Mouse (Mus musculus) embryonic facial prominence, embryonic 14.5 days (tissue): Measurements from ENCODE around the gene Gm20388. TPM values are rescaled to one million over a fixed set of nuclear protein-coding genes. Genes with fewer than 3 reads are reported as not detected.

ENCODE experiments used
- ATAC-seq: fragments of 200-750 bp; cut with Nextera tagmentation; 2 replicates; pipeline ENCODE4 v1.8.0; 2017; ENCODE audit warnings: low read depth, moderate number of reproducible peaks, moderate TSS enrichment
- DNase-seq: peaks from one replicate; pipeline ENCODE4 v3.0.0-alpha.2; 2015; ENCODE audit warnings: low spot score
- H3K27ac ChIP-seq: fragments of 300-500 bp; sonication (generic); replicated peaks from 2 replicates; pipeline ENCODE4 v1.5.1; 2014; ENCODE audit warnings: low read depth, mild to moderate bottlenecking, low read length, moderate library complexity
- H3K27me3 ChIP-seq: fragments of 300-500 bp; sonication (generic); replicated peaks from 2 replicates; pipeline ENCODE4 v1.6.1; 2014; ENCODE audit warnings: low read length; ENCODE audit not compliant: control insufficient read depth, insufficient read depth
- H3K36me3 ChIP-seq: fragments of 300-500 bp; sonication (generic); 2 replicates; pipeline ENCODE4 v1.6.1; 2014; ENCODE audit warnings: low read length, mixed read lengths; ENCODE audit not compliant: control insufficient read depth, insufficient read depth
- H3K4me1 ChIP-seq: fragments of 300-500 bp; sonication (generic); 2 replicates; pipeline ENCODE4 v1.6.1; 2014; ENCODE audit warnings: antibody characterized with exemption, low read length; ENCODE audit not compliant: control insufficient read depth, insufficient read depth
- H3K4me2 ChIP-seq: fragments of 300-500 bp; sonication (generic); 2 replicates; pipeline ENCODE4 v1.6.1; 2014; ENCODE audit warnings: low read depth, mild to moderate bottlenecking, low read length, moderate library complexity, mixed read lengths
- H3K4me3 ChIP-seq: fragments of 300-500 bp; sonication (generic); 2 replicates; pipeline ENCODE4 v1.5.1; 2014; ENCODE audit warnings: low read depth, mild to moderate bottlenecking, low read length
- H3K9ac ChIP-seq: fragments of 300-500 bp; sonication (generic); 2 replicates; pipeline ENCODE4 v1.6.1; 2014; ENCODE audit warnings: low read depth, mild to moderate bottlenecking, low read length, moderate library complexity, mixed read lengths
- H3K9me3 ChIP-seq: fragments of 300-500 bp; sonication (generic); 2 replicates; pipeline ENCODE4 v1.6.1; 2016; ENCODE audit warnings: low read length; ENCODE audit not compliant: control insufficient read depth
- WGBS: fragments of 180-500 bp; shearing (Covaris S2); extraction: QIAGEN DNeasy Blood & Tissue Kit; methylation state at CpG from one replicate; pipeline ENCODE4 v1.1.7; 2014; 5-methylcytosine and 5-hydroxymethylcytosine counted together
- polyA plus RNA-seq: library from polyadenylated mRNA; unstranded; fragments of >200 nt; fragmentation: Nextera tagmentation; extraction: Ambion mirVana; gene quantifications from 2 replicates; pipeline ENCODE4 v1.2.1, GENCODE M21; 2014

The Gm20388 gene
- polyA plus RNA-seq, 1 experiment from 2014 or later = not detected

- Histone ChIP-seq H3K4me2 (no peak overlapping the region), H3K27me3 (peaks cover 99% of the 10 kb centered on the region), H3K9ac (no peak overlapping the region), H3K36me3 (no peaks in the 10 kb centered on the region), H3K4me3 (no peak overlapping the region), H3K27ac (no peak overlapping the region), H3K9me3 (no peaks in the 10 kb centered on the region), H3K4me1 (peaks cover 6% of the 10 kb centered on the region; the same call in 1 of the 2 replicates)
- ATAC-seq (no peak), DNase-seq (no peak)
- 4% methylated on average over 14 of the region's 14 CpGs for WGBS
Measured at GRCm38 (mm10) chr8:121078721-121079120, 1168.1 kb downstream of the Gm20388 start.

- Histone ChIP-seq H3K27me3 (peaks cover 99% of the 10 kb centered on the region), H3K4me1 (peaks cover 6% of the 10 kb centered on the region; the same call in 1 of the 2 replicates), H3K9ac (no peak overlapping the region; the same call in 1 of the 2 replicates), H3K9me3 (no peaks in the 10 kb centered on the region), H3K4me3 (no peak overlapping the region), H3K27ac (no peak overlapping the region), H3K36me3 (no peaks in the 10 kb centered on the region), H3K4me2 (no peak overlapping the region)
- WGBS = 12% methylated on average over 7 of the region's 7 CpGs
- no peak for ATAC-seq
- DNase-seq = no peak
Measured at GRCm38 (mm10) chr8:121079201-121079600, 1168.6 kb downstream of the Gm20388 start.

- no peak overlapping the region for H3K27ac ChIP-seq
- H3K9me3 ChIP-seq = no peaks in the 10 kb centered on the region
- peak overlapping the region; percentile 23 for H3K4me3 ChIP-seq
- H3K9ac ChIP-seq = no peak overlapping the region
- ATAC-seq (no peak), DNase-seq (no peak)
- H3K4me2 ChIP-seq = peak overlapping the region; percentile 43
- peaks cover 6% of the 10 kb centered on the region; the same call in 1 of the 2 replicates for H3K4me1 ChIP-seq
- H3K27me3 ChIP-seq = peaks cover 99% of the 10 kb centered on the region
- H3K36me3 ChIP-seq = no peaks in the 10 kb centered on the region
- WGBS = 9% methylated on average over 12 of the region's 12 CpGs
Measured at GRCm38 (mm10) chr8:121079944-121080343, 1169.3 kb downstream of the Gm20388 start.

GRCm38 (mm10) chr8:121080361-121081090, 1169.9 kb downstream of the Gm20388 start:
- DNase-seq (no peak), ATAC-seq (no peak)
- Histone ChIP-seq H3K9ac (peak overlapping the region; percentile 57), H3K36me3 (no peaks in the 10 kb centered on the region), H3K27me3 (peaks cover 99% of the 10 kb centered on the region), H3K4me2 (peak overlapping the region; percentile 43), H3K9me3 (no peaks in the 10 kb centered on the region), H3K4me3 (peak overlapping the region; percentile 23), H3K27ac (no peak overlapping the region), H3K4me1 (peaks cover 6% of the 10 kb centered on the region; the same call in 1 of the 2 replicates)
- WGBS = under 1% methylated on average over 39 of the region's 49 CpGs

GRCm38 (mm10) chr8:121081398-121081797, 1170.8 kb downstream of the Gm20388 start:
- WGBS = 10% methylated on average over 7 of the region's 7 CpGs
- Histone ChIP-seq H3K9me3 (no peaks in the 10 kb centered on the region), H3K4me2 (peak overlapping the region; percentile 95), H3K4me1 (peaks cover 6% of the 10 kb centered on the region; the same call in 1 of the 2 replicates), H3K27ac (no peak overlapping the region), H3K36me3 (no peaks in the 10 kb centered on the region), H3K9ac (no peak overlapping the region), H3K4me3 (peak overlapping the region; percentile 8; the same call in 1 of the 2 replicates), H3K27me3 (peaks cover 99% of the 10 kb centered on the region)
- ATAC-seq (no peak), DNase-seq (no peak)

GRCm38 (mm10) chr8:121082218-121083092, 1171.8 kb downstream of the Gm20388 start:
- no peak for DNase-seq

GRCm38 (mm10) chr8:121083093-121083935, 1172.7 kb downstream of the Gm20388 start:
- ATAC-seq (peak; percentile 85), DNase-seq (peak; percentile 83)
- Histone ChIP-seq H3K36me3 (no peaks in the 10 kb centered on the region), H3K4me1 (peaks cover 6% of the 10 kb centered on the region; the same call in 1 of the 2 replicates), H3K27ac (peak overlapping the region; percentile 81), H3K27me3 (peaks cover 100% of the 10 kb centered on the region), H3K9ac (peak overlapping the region; percentile 67), H3K4me3 (peak overlapping the region; percentile 50), H3K4me2 (peak overlapping the region; percentile 95), H3K9me3 (no peaks in the 10 kb centered on the region)
- 0% methylated on average over 55 of the region's 89 CpGs for WGBS

More at GRCm38 (mm10) chr8:121082218-121083092, 1171.8 kb downstream of the Gm20388 start:
- Histone ChIP-seq H3K36me3 (no peaks in the 10 kb centered on the region), H3K27me3 (peaks cover 99% of the 10 kb centered on the region), H3K9me3 (no peaks in the 10 kb centered on the region), H3K4me1 (peaks cover 6% of the 10 kb centered on the region; the same call in 1 of the 2 replicates), H3K27ac (peak overlapping the region; percentile 81), H3K4me2 (peak overlapping the region; percentile 95), H3K9ac (peak overlapping the region; percentile 67), H3K4me3 (peak overlapping the region; percentile 50)
- 3% methylated on average over 30 of the region's 57 CpGs for WGBS
- no peak for ATAC-seq

GRCm38 (mm10) chr8:121083936-121084209, 1173.2 kb downstream of the Gm20388 start:
- Histone ChIP-seq H3K27ac (peak overlapping the region; percentile 81), H3K9ac (peak overlapping the region; percentile 67), H3K9me3 (no peaks in the 10 kb centered on the region), H3K4me1 (peaks cover 6% of the 10 kb centered on the region; the same call in 1 of the 2 replicates), H3K27me3 (peaks cover 100% of the 10 kb centered on the region), H3K36me3 (no peaks in the 10 kb centered on the region), H3K4me3 (peak overlapping the region; percentile 50), H3K4me2 (peak overlapping the region; percentile 95)
- peak; percentile 54 for ATAC-seq
- no CpG with 5 or more reads among the region's 27 CpGs for WGBS
- no peak for DNase-seq
